Mouse (Mus musculus) kidney, postnatal 4 days (tissue): ENCODE results near the gene Cnbd2.

Experiments used
- DNase-seq, 2 experiments: peaks; one replicate each; pipeline ENCODE4 v3.0.0; 2021; ENCODE audit warnings: mixed read lengths in 2 of 2

Gene Cnbd2

GRCm38 (mm10) chr2:156312297-156312897 is at the start of gene Cnbd2, which contains the start of gene Scand1:
Gene Cnbd2, plus strand, starts transcription at chr2:156312299.
Gene Scand1, minus strand, starts transcription at chr2:156312704.
- DNase-seq: peak; percentile 84 to 91

- no peak for DNase-seq
Measured at GRCm38 (mm10) chr2:156263204-156263893, 48.8 kb upstream of the Cnbd2 start.

GRCm38 (mm10) chr2:156267636-156268035 is 44.5 kb upstream of the Cnbd2 start:
- no peak for DNase-seq

- DNase-seq: no peak
Measured at GRCm38 (mm10) chr2:156272553-156272952, 39.5 kb upstream of the Cnbd2 start.

GRCm38 (mm10) chr2:156278226-156279017 is 33.7 kb upstream of the Cnbd2 start:
- peak; percentile 86 to 91 for DNase-seq

- no peak for DNase-seq
Measured at GRCm38 (mm10) chr2:156281227-156281626, 30.9 kb upstream of the Cnbd2 start.

GRCm38 (mm10) chr2:156285161-156285560 is 26.9 kb upstream of the Cnbd2 start:
- no peak for DNase-seq

GRCm38 (mm10) chr2:156286733-156287132 is 25.4 kb upstream of the Cnbd2 start:
- DNase-seq: no peak

- no peak for DNase-seq
Measured at GRCm38 (mm10) chr2:156288222-156288621, 23.9 kb upstream of the Cnbd2 start.

- DNase-seq: no peak
Measured at GRCm38 (mm10) chr2:156289552-156290160, 22.4 kb upstream of the Cnbd2 start.

GRCm38 (mm10) chr2:156291998-156292397 is 20.1 kb upstream of the Cnbd2 start:
- DNase-seq: no peak

- no peak for DNase-seq
Measured at GRCm38 (mm10) chr2:156295601-156296063, 16.5 kb upstream of the Cnbd2 start.

- DNase-seq: no peak
Measured at GRCm38 (mm10) chr2:156296190-156296589, 15.9 kb upstream of the Cnbd2 start.

- DNase-seq: peak; percentile 76 to 82
Measured at GRCm38 (mm10) chr2:156297653-156298052, 14.4 kb upstream of the Cnbd2 start.

GRCm38 (mm10) chr2:156298458-156298857 is 13.6 kb upstream of the Cnbd2 start:
- DNase-seq: no peak

GRCm38 (mm10) chr2:156302063-156302462 is 10.0 kb upstream of the Cnbd2 start:
- no peak for DNase-seq

GRCm38 (mm10) chr2:156304351-156304750 is 7.7 kb upstream of the Cnbd2 start:
- DNase-seq: peak; percentile 54 to 62

- no peak for DNase-seq
Measured at GRCm38 (mm10) chr2:156305818-156306217, 6.3 kb upstream of the Cnbd2 start.

- peak; percentile 33 to 58 for DNase-seq
Measured at GRCm38 (mm10) chr2:156307261-156307660, 4.8 kb upstream of the Cnbd2 start.

GRCm38 (mm10) chr2:156309948-156310347 is 2.2 kb upstream of the Cnbd2 start:
- no peak for DNase-seq

- DNase-seq: no peak
Measured at GRCm38 (mm10) chr2:156310455-156310854, 1.6 kb upstream of the Cnbd2 start.

- no peak for DNase-seq
Measured at GRCm38 (mm10) chr2:156310945-156311344, 1.2 kb upstream of the Cnbd2 start.

- DNase-seq: no peak
Measured at GRCm38 (mm10) chr2:156311441-156311840, 658 bp upstream of the Cnbd2 start.
